Mouse (Mus musculus): ENCODE measurements around the gene 2200002D01Rik. TPM values are rescaled to one million over a fixed set of nuclear protein-coding genes. Genes with fewer than 3 reads are reported as not detected.
"Not testable (repeated sequence)": the region's sequence is repeated elsewhere in the genome, so short reads cannot be mapped to it uniquely, and the experiment has no call there.

Gene 2200002D01Rik
- total RNA-seq, 2 experiments from 2014 or later: 0.31 to 1.4 TPM

DNA sequence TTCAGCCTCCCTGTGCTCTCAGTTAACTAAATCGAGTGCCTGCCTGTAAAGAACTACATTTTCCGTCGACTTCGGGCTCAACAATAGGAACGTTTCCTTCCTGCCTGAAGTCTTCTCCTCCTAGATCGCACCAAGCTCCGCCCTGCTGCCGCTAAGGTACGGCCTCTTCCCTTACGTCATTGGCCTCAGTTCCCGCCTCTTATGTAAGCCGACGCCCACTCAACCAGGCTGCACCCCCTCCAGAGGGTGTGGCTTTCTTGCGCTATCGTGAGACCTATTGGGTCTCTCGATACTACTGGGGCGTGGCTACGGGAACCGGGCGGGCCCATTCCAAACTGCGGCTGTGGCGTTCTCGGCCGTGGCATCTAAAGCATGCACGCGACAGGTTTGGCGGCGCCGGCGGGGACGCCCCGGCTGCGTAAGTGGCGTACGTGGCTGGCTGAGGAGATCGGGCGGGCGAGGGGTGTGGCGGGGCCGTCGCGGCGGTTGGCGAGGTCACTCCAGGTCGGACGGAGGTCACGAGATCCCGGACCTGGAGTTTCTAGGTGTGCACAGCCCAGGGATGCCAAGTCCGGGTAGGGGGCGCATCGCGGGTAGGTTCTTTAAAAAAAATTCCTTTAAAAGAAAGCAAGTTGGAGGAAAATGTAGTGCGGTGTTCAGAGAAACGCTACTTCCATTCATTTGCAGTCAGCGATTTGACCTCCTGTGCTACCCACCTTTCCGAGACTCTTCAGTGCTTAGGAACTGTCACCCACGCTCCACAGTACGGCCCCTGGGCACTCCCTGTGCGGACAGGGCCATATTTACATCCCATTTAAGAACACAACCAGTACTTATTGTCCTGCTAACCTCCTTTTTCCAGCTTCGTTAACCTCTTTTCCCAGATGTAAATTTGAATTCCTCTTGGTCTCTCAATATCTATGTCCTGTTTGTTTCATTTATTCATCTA, 10.0 kb downstream of the 2200002D01Rik start, which contains the start of gene Yif1b:
Gene Yif1b (plus strand): TSS at position 311 of the 949 bp plus-strand sequence.
- DNase-seq: peak; percentile 98

DNA sequence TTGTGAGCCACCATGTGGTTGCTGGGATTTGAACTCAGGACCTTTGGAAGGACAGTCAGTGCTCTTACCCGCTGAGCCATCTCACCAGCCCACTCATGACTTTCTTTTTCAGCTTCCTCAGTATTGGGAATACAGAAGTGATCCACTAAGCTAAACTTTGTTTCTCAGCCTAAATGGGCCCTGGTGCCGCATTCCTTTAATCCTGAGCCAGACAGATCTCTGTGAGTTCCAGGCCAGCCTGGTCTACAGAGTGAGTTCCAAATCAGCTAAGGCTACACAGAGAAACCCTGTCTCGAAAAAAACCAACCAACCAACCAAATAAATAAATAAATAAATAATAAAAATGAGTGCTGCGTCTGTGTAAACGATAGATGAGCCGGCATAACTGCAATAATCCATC, 10.7 kb downstream of the 2200002D01Rik start:
- DNase-seq: not testable (repeated sequence)

DNA sequence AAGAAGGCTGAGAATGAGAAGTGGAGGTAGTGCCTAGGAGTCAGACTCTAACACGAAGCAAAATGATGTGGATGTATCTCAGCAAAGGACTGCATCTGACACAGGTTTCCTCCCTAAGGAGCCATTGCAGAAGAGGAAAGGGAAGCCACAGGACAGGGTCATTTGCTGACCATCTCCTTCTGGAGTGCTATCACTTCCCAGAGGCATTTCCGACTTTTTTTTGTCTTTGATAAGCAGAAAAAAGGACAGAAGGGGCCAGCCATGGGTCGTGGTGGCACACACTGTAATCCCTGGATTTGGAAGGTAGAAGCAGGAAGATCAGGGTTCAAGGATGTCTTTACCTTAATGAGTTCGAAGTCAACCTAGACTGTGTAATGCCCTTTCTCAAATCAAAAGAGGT, 11.7 kb downstream of the 2200002D01Rik start:
- no peak for DNase-seq

DNA sequence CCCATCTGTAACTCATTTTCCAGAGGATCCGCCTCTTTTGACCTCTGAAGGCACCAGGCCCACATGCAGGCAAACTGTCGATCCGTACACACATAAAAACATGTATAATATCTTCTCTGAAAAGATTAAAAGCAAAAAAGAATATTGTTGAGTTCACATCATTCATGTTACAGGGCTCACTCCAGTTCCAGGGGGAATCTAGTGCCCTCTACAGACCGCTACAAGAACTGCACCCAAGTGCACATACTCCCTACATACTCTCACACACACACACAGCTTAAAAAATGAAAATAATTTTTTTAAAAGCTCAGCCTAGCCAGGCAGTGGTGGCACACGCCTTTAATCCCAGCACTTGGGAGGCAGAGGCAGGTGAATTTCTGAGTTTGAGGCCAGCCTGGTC, 13.6 kb downstream of the 2200002D01Rik start:
- DNase-seq: no peak

DNA sequence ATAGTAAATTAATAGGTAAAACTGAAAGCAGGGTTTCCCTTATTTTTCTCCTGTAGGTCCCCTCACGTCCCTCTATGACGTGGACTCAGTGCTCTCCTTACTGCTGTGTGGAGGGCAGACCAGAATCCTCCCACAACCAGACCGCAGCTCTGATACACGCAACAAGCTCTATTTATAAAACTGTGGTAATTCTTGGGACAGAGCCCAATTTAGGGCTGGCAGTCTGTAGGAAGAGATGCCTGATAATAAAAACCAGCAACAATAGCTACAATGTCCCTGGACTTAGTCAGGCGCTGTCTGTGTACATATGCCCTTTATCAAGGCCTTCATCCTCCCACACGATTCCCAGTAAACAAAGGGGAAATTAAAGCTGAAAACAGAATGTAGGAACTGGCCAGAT, 14.5 kb downstream of the 2200002D01Rik start:
- no peak for DNase-seq

DNA sequence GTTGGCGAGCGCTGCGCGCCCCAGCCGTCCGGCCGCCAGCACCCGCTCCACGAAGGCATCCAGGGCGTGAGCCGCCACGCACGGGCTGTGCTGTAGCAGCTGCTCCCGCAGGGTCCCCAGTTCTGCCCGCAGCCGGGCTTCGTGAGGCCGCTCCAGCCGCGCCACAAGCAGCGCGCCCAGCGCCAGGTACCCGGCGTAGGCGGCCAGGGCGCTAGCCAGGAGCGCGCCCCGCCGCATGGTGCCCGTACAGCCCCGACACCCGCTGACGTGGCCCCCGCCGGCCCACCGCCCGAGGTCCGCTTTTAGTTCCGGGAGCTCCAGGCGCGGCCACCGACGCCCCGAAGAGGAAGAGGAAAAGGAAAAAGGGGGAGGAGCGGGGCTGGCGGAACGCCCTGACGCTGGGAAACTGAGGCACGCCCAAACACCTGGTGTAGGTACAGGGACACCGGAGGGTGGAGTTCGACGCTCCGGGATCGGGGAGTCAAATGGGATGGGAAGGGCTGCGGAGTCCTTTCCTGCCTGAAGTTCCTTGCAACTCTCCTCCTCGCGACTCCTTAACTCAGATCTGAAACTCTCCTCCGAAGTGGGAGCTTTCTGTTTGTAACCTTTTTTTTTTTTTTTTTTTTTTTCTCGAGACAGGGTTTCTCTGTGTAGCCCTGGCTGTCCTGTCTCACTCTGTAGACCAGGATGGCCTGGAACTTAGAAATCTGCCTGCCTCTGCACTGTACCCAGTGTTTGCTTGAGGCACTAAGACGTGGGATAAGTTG, 15.8 kb downstream of the 2200002D01Rik start, which contains the start of gene Kcnk6:
Gene Kcnk6 (minus strand): TSS at position 269 of the 767 bp plus-strand sequence.
- peak; percentile 43 for DNase-seq

DNA sequence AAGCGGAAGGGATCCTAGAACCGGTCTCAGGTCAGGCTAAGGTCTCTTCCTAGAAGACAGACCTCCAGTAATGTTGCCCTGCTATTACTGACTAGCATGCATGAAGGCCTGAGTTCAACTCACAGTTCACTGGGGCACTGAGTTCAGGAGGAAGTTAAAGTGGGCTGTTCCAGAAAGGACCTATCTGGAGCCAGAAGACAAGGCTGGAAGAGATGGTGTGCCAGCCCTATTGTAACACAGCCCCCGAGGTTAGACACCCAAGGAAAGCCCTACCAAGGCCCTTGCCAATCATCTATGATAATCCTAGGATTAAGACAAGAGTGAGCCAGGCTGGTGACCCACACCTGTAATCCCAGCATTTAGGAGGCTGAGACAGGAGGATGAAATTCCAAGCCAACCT, 16.7 kb downstream of the 2200002D01Rik start:
- DNase-seq: no peak

DNA sequence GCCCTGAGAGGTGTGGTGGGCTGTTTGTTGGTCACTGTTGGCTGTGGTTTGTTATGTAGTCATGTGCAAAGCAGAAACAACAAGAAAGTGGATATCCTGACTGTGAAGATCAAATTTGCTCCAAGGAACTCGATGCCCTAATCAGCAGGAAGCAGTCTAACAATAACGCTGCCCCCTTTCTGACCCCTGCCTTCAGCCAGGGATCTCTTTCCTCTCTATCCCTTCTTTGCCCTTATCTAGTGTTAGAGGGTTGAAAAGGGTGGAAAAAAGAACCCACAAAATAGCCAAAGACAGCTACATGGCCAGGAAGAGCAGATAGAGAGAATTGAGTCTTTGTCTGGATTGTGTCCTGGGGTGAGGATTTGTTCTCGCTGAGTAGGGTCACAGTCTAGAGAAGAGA, 17.7 kb downstream of the 2200002D01Rik start:
- DNase-seq: no peak

DNA sequence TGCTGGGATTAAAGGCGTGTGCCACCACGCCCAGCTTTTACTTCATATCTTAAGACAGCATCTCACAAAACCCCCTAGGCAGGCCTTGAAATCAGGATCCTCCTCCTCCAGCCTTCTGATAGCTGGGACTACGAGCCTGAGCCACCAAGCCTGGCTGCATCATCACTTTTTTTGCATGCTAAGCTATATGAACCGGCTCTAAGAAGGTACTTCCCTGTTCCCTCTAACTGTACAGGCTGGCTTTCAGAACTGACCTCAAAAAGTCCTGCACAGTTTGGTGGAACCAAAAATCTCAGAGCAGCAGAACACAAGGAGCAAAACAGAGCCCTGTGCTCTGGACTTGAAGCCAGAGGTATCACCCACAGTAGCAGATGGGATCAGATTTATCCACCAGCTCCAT, 20.1 kb downstream of the 2200002D01Rik start:
- DNase-seq: no peak

DNA sequence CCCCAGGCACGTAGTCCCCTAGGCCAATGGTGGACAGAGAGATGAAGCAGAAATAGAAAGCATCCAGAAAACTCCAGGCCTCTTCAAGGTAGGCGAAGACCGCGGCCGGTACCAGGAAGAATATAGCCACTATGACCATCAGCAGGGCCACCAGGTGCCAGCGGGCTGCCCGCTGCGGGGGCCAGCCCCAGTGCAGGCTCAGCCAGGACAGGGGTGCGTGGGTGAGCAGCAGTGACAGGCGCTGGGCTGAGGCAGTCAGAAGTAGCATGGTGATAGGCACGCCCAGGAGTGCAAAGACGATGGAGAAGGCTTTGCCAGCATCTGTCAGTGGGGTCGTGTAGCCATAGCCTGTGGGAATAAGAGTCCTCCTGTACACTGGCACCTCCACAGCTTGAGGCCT, 22.7 kb downstream of the 2200002D01Rik start:
- no peak for DNase-seq

DNA sequence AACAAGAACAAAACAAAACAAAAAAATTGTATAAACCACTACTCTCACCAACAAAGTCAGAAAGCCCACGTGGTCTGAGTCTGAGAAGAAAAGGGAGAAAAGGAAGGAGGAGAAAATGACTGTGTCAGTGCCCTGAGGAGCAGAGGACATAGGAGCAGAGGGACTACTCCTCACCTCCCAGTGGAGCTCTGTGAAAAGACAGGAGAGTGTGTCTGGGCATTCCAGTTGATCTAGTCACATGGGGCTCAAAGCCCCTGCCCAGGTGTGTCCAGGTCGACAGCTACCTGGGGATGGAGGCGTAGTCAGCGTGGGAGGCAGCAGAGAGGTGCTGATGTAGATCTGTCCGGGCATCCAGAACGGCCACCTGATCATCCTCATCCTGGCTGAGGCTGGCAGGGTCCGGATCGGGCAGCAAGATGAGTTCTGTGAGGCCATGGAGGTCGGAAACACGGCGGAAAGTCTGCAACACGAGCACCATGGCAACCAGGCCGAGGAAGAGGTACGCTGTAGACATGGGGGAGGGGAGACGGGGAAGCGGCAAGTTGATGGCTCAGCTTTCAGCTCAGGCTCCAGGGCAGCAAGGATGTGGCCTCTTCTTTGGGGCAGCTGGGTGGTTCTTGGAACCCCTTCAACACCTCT, 23.4 kb downstream of the 2200002D01Rik start:
- no peak for DNase-seq

DNA sequence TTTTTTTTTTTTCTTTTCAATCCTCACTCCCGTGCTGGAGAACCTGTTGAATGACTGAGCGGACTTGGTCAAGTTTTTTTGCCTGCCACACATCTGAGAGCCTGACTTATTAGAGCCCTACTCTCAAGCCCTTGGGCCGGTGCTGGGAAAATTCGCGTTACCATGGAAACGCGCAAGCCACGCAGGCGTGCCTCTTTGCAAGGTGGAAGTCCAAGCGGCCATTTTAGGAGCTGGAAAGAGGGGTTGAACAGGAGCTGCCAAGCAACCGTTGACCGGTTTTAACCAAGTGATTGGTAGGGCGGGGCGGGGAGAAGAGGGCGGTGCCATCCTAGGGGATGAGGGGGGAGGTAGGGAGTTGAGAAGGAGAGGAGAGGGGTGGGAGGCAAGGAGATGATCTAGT, 33.4 kb downstream of the 2200002D01Rik start:
- no peak for DNase-seq

DNA sequence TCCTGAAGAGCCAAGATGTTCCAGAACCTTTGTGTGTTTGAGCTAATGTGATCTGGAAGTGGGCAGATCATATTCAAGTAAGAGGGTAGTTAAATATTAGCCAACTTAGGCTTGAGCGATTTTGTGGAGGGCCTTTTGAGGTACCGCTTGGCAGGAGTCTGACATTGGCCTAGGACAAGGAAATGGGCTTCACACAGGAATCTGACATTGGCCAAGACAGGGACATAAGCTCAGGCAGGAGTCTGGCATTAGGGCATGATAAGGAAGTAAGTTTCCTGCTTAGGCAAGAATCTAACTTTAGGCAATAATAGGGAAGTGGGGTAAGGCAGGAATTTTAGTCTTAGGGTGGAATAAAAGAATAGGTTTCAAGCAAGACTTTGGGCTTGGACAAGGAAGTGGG, 34.0 kb downstream of the 2200002D01Rik start:
- no peak for DNase-seq

DNA sequence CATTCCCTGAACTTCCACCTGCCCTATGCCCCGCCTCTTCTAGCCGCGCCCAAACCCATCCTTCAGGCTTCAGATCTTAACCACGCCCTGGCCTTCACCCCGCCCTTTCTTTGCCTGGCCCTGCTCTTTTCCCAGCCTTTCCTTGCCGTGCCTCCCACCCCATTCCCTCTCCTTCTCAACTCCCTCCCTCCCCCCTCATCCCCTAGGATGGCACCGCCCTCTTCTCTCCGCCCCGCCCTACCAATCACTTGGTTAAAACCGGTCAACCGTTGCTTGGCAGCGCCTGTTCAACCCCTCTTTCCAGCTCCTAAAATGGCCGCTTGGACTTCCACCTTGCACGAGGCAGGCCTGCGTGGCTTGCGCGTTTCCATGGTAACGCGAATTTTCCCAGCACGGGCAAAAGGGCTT, 34.6 kb downstream of the 2200002D01Rik start, which contains the start of gene Catsperg1:
Gene Catsperg1 (minus strand): TSS at position 361 of the 408 bp plus-strand sequence.
- DNase-seq: no peak

DNA sequence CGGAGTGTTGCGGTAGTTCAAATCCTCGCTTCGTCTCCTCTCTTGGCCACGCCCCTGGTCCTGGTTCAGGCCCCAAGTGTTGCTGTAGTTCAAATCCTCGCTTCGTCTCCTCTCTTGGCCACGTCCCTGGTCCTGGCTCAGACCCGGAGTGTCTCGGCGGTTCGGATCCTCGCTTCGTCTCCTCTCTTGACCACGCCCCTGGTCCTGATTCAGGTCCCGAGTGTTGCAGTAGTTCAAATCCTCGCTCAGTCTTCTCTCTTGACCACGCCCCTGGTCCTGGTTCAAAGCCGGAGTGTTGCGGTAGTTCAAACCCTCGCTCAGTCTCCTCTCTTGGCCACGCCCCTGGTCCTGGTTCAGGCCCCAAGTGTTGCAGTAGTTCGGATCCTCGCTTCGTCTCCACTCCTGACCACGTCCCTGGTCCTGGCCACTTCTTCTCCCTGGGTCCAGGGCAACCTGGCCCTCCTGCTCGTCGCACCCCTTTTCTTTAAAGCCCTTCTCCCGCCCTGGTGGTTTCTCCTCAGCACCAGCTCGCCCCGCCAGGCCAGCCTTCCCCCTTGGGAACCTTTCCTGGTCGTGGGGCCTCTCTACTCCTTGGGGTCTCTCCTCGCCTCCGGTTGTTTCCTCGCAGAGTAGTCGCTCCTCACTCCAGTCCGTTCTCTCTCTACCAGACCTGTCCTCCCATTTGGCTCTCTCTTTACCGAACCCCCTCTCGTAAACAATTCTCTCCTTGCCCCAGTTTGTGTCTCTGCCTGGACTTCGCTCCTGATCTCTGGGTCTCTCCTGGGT, 35.3 kb downstream of the 2200002D01Rik start:
- not testable (repeated sequence) for DNase-seq

DNA sequence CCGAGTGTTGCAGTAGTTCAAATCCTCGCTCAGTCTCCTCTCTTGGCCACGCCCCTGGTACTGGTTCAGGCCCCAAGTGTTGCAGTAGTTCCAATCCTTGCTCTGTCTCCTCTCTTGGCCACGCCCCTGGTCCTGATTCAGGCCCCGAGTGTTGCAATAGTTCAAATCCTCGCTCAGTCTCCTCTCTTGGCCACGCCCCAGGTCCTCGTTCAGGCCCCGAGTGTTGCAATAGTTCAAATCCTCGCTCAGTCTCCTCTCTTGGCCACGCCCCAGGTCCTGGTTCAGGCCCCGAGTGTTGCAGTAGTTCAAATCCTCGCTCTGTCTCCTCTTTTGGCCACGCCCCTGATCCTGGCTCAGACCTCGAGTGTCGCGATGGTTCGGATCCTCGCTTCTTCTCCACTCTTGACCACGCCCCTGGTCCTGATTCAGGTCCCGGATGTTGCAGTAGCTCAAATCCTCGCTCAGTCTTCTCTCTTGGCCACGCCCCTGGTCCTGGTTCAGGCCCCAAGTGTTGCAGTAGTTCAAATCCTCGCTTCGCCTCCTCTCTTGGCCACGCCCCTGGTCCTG, 36.0 kb downstream of the 2200002D01Rik start:
- no peak for DNase-seq

DNA sequence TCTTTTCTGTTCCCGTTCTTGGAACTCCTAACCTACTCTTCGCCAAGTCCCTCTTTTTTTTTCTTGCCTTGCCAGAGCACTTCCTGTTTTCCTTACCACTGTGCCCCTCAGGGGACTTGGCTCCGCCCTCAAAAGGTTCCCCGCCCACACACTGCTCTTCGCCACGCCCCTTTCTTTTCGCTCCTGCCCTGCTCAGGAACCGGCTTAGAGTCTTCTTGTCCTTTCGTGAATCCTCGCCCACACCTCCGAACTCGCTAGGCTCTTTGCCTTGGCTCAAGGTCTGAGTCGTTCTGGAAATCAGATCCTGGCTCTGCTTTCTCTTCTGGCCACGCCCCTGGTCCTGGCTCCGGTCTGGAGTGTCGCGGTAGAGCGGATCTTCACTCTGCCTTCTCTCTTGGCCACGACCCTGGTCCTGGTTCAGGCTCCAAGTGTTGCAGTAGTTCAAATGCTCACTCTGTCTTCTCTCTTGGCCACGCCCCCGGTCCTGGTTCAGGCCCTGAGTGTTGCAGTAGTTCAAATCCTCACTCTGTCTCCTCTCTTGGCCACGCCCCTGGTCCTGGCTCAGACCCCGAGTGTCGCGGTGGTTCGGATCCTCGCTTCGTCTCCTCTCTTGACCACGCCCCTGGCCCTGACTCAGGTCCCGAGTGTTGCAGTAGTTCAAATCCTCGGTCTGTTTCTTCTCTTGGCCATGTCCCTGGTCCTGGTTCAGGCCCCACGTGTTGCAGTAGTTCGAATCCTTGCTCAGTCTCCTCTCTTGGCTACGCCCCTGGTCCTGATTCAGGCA, 36.7 kb downstream of the 2200002D01Rik start:
- DNase-seq: peak; percentile 87

DNA sequence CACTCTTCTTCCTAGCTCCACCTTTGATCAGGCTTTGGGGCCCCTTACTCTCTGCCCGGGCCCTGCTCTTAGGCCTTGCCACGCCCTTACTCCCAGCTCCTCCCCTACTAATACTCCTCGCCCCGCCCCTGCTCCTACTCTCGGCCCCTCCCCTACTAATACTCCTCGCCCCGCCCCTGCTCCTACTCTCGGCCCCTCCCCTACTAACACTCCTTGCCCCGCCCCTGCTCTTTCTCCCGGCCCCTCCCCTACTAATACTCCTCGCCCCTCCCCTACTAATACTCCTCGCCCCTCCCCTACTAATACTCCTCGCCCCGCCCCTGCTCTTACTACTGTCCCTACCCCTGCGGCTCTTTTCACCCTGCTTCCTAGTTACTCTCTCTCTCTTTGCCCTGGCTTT, 37.3 kb downstream of the 2200002D01Rik start:
- not testable (repeated sequence) for DNase-seq

DNA sequence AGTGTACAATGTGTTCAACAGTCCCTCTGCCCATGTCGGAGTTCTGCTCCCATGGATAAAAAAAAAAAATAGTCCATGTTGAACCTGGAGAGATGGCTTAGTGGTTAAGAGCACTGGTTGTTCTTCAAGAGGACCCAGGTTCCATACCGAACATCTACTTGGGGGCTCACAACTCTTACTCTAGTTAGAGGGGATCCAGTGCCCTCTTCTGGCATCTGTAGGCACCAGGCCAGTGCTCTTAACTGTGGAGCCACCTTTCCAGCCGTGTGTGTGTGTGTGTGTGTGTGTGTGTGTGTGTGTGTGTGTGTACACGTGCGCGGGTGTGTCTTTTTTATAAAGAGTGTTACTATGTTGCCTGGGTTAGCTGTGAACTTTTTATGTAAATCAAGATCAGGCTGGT, 45.7 kb downstream of the 2200002D01Rik start:
- DNase-seq: no peak
